Mouse (Mus musculus) gastrocnemius, postnatal 14 days (tissue): ENCODE results near the gene Gm8914. TPM values are rescaled to one million over a fixed set of nuclear protein-coding genes. Genes with fewer than 3 reads are reported as not detected.
"Not testable (repeated sequence)": the region's sequence is repeated elsewhere in the genome, so short reads cannot be mapped to it uniquely, and the experiment has no call there.

Experiments used
- DNase-seq: peaks from one replicate; pipeline ENCODE4 v3.0.0; 2021; ENCODE audit warnings: mixed read lengths
- intact Hi-C: fragments of 180-260 bp; cut with DNase I; formaldehyde crosslinking; loops from one replicate; pipeline ENCODE4 v1.15.1; 2025; ENCODE audit warnings: low total_unique reads
- long read RNA-seq, 2 experiments: library from polyadenylated mRNA; stranded (forward); transcript quantifications; one replicate each; pipeline ENCODE4 v2.0.0; 2021
- total RNA-seq, 2 experiments: library from RNA; stranded (reverse); gene quantifications; 2 replicates each; pipeline ENCODE4 v1.2.3; 2021

Gene Gm8914
- not detected for total RNA-seq
- long read RNA-seq, experiment 1 = 0 reads
- long read RNA-seq, experiment 2 = 0 reads

DNA sequence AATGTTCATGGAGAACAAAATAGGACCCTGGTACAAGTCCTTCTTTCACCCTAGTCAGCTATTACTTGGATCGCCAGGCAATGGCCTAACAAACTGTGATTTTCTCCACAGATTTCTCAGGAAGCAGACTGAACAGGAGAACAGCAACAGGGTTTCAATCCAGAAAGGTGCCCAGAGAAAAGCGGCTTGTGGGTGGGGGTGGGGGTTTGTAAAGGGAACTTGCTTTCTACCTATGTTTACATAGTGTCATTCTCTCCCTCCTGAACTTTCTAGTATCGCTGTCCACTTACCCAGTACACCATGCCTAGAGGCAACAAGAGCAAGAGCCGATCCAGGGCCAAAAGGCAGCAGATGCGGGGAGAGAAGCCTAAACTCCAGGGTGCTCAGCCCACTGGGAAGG, at the start of gene Gm8914:
Gene Gm8914 (plus strand): TSS at position 301 of the 400 bp plus-strand sequence.
- DNase-seq, intact Hi-C loops: not testable (repeated sequence)

Other genes starting within 250 kb of the Gm8914 start
- not detected for gene Mageb2, start 148.4 kb upstream of the Gm8914 start, total RNA-seq
- gene Gm5072, start 87.6 kb upstream of the Gm8914 start, total RNA-seq = not detected
- not detected for gene 1700084M14Rik, start 95.8 kb downstream of the Gm8914 start, total RNA-seq
- gene Gm14781, start 152.1 kb downstream of the Gm8914 start, total RNA-seq = not detected